20 mouse cellular contexts compared by ENCODE assay signal in genomic region chr4:140406913-140407312, GRCm38 (mm10).
DNase-seq lines count a peak whose midpoint lies in the region; ATAC-seq and TF ChIP-seq lines count a peak whose summit lies in the region.
"Had no signal": no experiment of that assay in that cellular context is flagged by ENCODE, and none has a peak within 500 bp of the region (broad histone marks: within the 10 kb centered on the region; RNA-seq: fewer than 3 reads in every experiment).

No protein-coding gene starts in this region.

- WGBS in hindbrain, embryonic 11.5 days = 81% methylated on average over 4 of the region's 4 CpGs
- 89% methylated on average over 4 of the region's 4 CpGs for WGBS in hindbrain, postnatal 0 days
- WGBS in hindbrain, embryonic 13.5 days = 87% methylated on average over 4 of the region's 4 CpGs
- WGBS in neural tube, embryonic 15.5 days = 85% methylated on average over 4 of the region's 4 CpGs

- H3K27ac ChIP-seq in hindbrain, embryonic 11.5 days (ENCODE audit: low read depth, low read length) = peak overlapping the region; percentile 40
- H3K27ac ChIP-seq in hindbrain, postnatal 0 days = no peak overlapping the region
- H3K27ac ChIP-seq in hindbrain, embryonic 13.5 days = peak overlapping the region; percentile 62
- H3K27ac ChIP-seq in neural tube, embryonic 15.5 days (replicated peaks) = 0 out of 2 replicates have a peak overlapping the region, but pooled peaks have one; percentile 25
- H3K27ac ChIP-seq: heart, embryonic 13.5 days; kidney, postnatal 0 days; layer of hippocampus, adult 2 months; limb, embryonic 12.5 days; liver, embryonic 13.5 days; lung, embryonic 15.5 days had no signal

- intact Hi-C loops in heart, postnatal 25 days (cut with DNase I) = no loop called here

- H3K9ac ChIP-seq in hindbrain, embryonic 11.5 days (ENCODE audit: low read depth, low read length) = no peak overlapping the region
- no peak overlapping the region for H3K9ac ChIP-seq in hindbrain, postnatal 0 days (replicated peaks; ENCODE audit: low read length)
- H3K9ac ChIP-seq in hindbrain, embryonic 13.5 days = 0 out of 2 replicates have a peak overlapping the region, but pooled peaks have one; percentile 6
- H3K9ac ChIP-seq in neural tube, embryonic 15.5 days (replicated peaks) = no peak overlapping the region
- H3K9ac ChIP-seq: heart, embryonic 13.5 days; liver, embryonic 13.5 days; lung, embryonic 15.5 days had no signal

- no peak overlapping the region for H3K4me2 ChIP-seq in hindbrain, embryonic 11.5 days (replicated peaks; ENCODE audit: low read depth, low read length)
- H3K4me2 ChIP-seq in hindbrain, postnatal 0 days (ENCODE audit: low read depth, low read length) = no peak overlapping the region
- no peak overlapping the region for H3K4me2 ChIP-seq in hindbrain, embryonic 13.5 days
- H3K4me2 ChIP-seq in neural tube, embryonic 15.5 days = no peak overlapping the region
- H3K4me2 ChIP-seq: heart, embryonic 13.5 days; limb, embryonic 12.5 days; liver, embryonic 13.5 days; lung, embryonic 15.5 days had no signal

- no peaks in the 10 kb centered on the region for H3K9me3 ChIP-seq in hindbrain, embryonic 11.5 days (ENCODE audit: control insufficient read depth, low read length)
- no peaks in the 10 kb centered on the region for H3K9me3 ChIP-seq in hindbrain, postnatal 0 days (ENCODE audit: low read length)
- no peaks in the 10 kb centered on the region for H3K9me3 ChIP-seq in hindbrain, embryonic 13.5 days
- H3K9me3 ChIP-seq in neural tube, embryonic 15.5 days (replicated peaks) = no peaks in the 10 kb centered on the region
- H3K9me3 ChIP-seq: heart, embryonic 13.5 days; limb, embryonic 12.5 days; liver, embryonic 13.5 days; lung, embryonic 15.5 days had no signal

- H3K36me3 ChIP-seq in hindbrain, embryonic 11.5 days (ENCODE audit: control insufficient read depth, insufficient read depth, low read length) = no peaks in the 10 kb centered on the region
- no peaks in the 10 kb centered on the region for H3K36me3 ChIP-seq in hindbrain, postnatal 0 days (ENCODE audit: insufficient read depth, low read length)
- H3K36me3 ChIP-seq in hindbrain, embryonic 13.5 days = no peaks in the 10 kb centered on the region
- H3K36me3 ChIP-seq in neural tube, embryonic 15.5 days = no peaks in the 10 kb centered on the region
- H3K36me3 ChIP-seq: G1E; heart, embryonic 13.5 days; limb, embryonic 12.5 days; liver, embryonic 13.5 days; lung, embryonic 15.5 days had no signal

- no peaks in the 10 kb centered on the region for H3K27me3 ChIP-seq in hindbrain, embryonic 11.5 days (ENCODE audit: control insufficient read depth, insufficient read depth, low read length)
- no peaks in the 10 kb centered on the region for H3K27me3 ChIP-seq in hindbrain, postnatal 0 days (ENCODE audit: insufficient read depth, low read length)
- H3K27me3 ChIP-seq in hindbrain, embryonic 13.5 days = no peaks in the 10 kb centered on the region
- H3K27me3 ChIP-seq in neural tube, embryonic 15.5 days (replicated peaks) = no peaks in the 10 kb centered on the region
- H3K27me3 ChIP-seq: heart, embryonic 13.5 days; limb, embryonic 12.5 days; liver, embryonic 13.5 days; lung, embryonic 15.5 days had no signal

- H3K4me3 ChIP-seq in hindbrain, embryonic 11.5 days (ENCODE audit: low read depth, low read length) = no peak overlapping the region
- H3K4me3 ChIP-seq in hindbrain, postnatal 0 days (ENCODE audit: low read length) = no peak overlapping the region
- H3K4me3 ChIP-seq in hindbrain, embryonic 13.5 days = no peak overlapping the region
- no peak overlapping the region for H3K4me3 ChIP-seq in neural tube, embryonic 15.5 days (replicated peaks)
- H3K4me3 ChIP-seq: heart, embryonic 13.5 days; layer of hippocampus, adult 2 months; limb, embryonic 12.5 days; liver, embryonic 13.5 days; lung, embryonic 15.5 days had no signal

- TF ChIP-seq CTCF in hindbrain, postnatal 0 days (IDR thresholded peaks at IDR 0.05; ENCODE audit: low read depth) = no peak

- DNase-seq in hindbrain, embryonic 11.5 days (ENCODE audit: low spot score) = no peak
- DNase-seq in hindbrain, postnatal 0 days (ENCODE audit: low spot score) = no peak
- peak; percentile 94 for DNase-seq in R1 (ENCODE audit: low read depth, low spot score)
- no peak for DNase-seq in spleen, postnatal 36 days (ENCODE audit: low spot score in 2 of 2)
- DNase-seq in heart, postnatal 25 days (ENCODE audit: low spot score) = no peak
- DNase-seq: adrenal gland, adult 2 months; B cell, adult 2 months; cerebellum, adult 11-12 months; gastrocnemius, postnatal 25 days; liver, embryonic 13.5 days; thymus, postnatal 4 days had no signal

- peaks cover 5% of the 10 kb centered on the region; the same call in 1 of the 2 replicates for H3K4me1 ChIP-seq in hindbrain, embryonic 11.5 days (replicated peaks; ENCODE audit: control insufficient read depth, insufficient read depth, low read length)
- H3K4me1 ChIP-seq in hindbrain, postnatal 0 days (ENCODE audit: insufficient read depth, low read length) = no peaks in the 10 kb centered on the region
- peaks cover 23% of the 10 kb centered on the region for H3K4me1 ChIP-seq in hindbrain, embryonic 13.5 days (replicated peaks)
- H3K4me1 ChIP-seq in neural tube, embryonic 15.5 days = peaks cover 10% of the 10 kb centered on the region
- H3K4me1 ChIP-seq: liver, embryonic 13.5 days; lung, embryonic 15.5 days had no signal

- ATAC-seq in hindbrain, embryonic 11.5 days (ENCODE audit: low FRiP score) = no peak
- no peak for ATAC-seq in hindbrain, postnatal 0 days
- ATAC-seq in hindbrain, embryonic 13.5 days (ENCODE audit: low FRiP score) = no peak
- no peak for ATAC-seq in neural tube, embryonic 15.5 days (ENCODE audit: low FRiP score)
- ATAC-seq: intestine, postnatal 0 days had no signal
